Mouse (Mus musculus) limb, embryonic 11.5 days (tissue): ENCODE data around the gene Galns. TPM values are rescaled to one million over a fixed set of nuclear protein-coding genes. Genes with fewer than 3 reads are reported as not detected.
"Not testable (repeated sequence)": the region's sequence is repeated elsewhere in the genome, so short reads cannot be mapped to it uniquely, and the experiment has no call there.

Experiments used
- ATAC-seq: fragments of 200-750 bp; cut with Nextera tagmentation; 2 replicates; pipeline ENCODE4 v1.8.0; 2017; ENCODE audit warnings: low read depth; ENCODE audit not compliant: insufficient number of reproducible peaks, low FRiP score, low TSS enrichment
- DNase-seq: peaks from one replicate; pipeline ENCODE4 v3.0.0-alpha.2; 2015; ENCODE audit warnings: low spot score
- H3K27ac ChIP-seq: fragments of 300-500 bp; sonication (generic); replicated peaks from 2 replicates; pipeline ENCODE4 v1.5.1; 2014; ENCODE audit warnings: low read depth, mild to moderate bottlenecking, low read length
- H3K27me3 ChIP-seq: fragments of 300-500 bp; sonication (generic); 2 replicates; pipeline ENCODE4 v1.6.1; 2014; ENCODE audit warnings: mild to moderate bottlenecking, low read length, mixed read lengths; ENCODE audit not compliant: control insufficient read depth, insufficient read depth
- H3K36me3 ChIP-seq: fragments of 300-500 bp; sonication (generic); 2 replicates; pipeline ENCODE4 v1.6.1; 2014; ENCODE audit warnings: mild to moderate bottlenecking, low read length, moderate library complexity, mixed read lengths; ENCODE audit not compliant: control insufficient read depth, insufficient read depth
- H3K4me1 ChIP-seq: fragments of 300-500 bp; sonication (generic); 2 replicates; pipeline ENCODE4 v1.6.1; 2014; ENCODE audit warnings: low read length, mixed read lengths; ENCODE audit not compliant: control insufficient read depth, insufficient read depth
- H3K4me2 ChIP-seq: fragments of 300-500 bp; sonication (generic); 2 replicates; pipeline ENCODE4 v1.6.1; 2014; ENCODE audit warnings: low read depth, mild to moderate bottlenecking, moderate library complexity; ENCODE audit not compliant: severe bottlenecking
- H3K4me3 ChIP-seq: fragments of 300-500 bp; sonication (generic); 2 replicates; pipeline ENCODE4 v1.5.1; 2014; ENCODE audit warnings: low read depth, low read length
- H3K9ac ChIP-seq: fragments of 300-500 bp; sonication (generic); 2 replicates; pipeline ENCODE4 v1.6.1; 2014; ENCODE audit warnings: mild to moderate bottlenecking, low read length
- H3K9me3 ChIP-seq: fragments of 300-500 bp; sonication (generic); 2 replicates; pipeline ENCODE4 v1.6.1; 2016; ENCODE audit warnings: low read length; ENCODE audit not compliant: control insufficient read depth
- WGBS: fragments of 180-500 bp; shearing (Covaris S2); extraction: QIAGEN DNeasy Blood & Tissue Kit; methylation state at CpG from one replicate; pipeline ENCODE4 v1.1.7; 2014; 5-methylcytosine and 5-hydroxymethylcytosine counted together
- polyA plus RNA-seq: library from polyadenylated mRNA; unstranded; fragments of >200 nt; fragmentation: Nextera tagmentation; extraction: Ambion mirVana; gene quantifications from 2 replicates; pipeline ENCODE4 v1.2.1, GENCODE M21; 2014

The Galns gene
- polyA plus RNA-seq, 1 experiment from 2014 or later: 5.2 TPM

DNA sequence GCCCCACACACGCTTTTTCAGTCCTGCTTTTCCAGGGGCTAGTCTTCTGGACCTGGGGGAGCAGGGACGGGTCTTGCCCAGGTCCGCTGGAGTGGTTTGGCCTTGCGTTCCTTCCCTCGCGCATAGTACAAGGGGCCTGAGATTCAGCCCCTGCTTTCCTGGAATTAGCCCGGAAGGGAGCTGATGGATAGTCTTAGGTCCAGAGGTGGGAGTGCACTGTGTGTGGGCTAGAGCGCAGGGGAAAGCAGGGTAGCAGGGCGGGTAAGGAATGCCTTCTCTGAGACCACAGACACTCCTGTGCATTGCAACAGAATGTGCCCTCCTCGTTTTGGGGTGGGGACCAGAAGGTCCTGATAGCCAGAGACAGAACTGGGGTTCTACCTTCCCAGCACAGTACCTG lies 34.1 kb downstream of the Galns start:
- Histone ChIP-seq H3K9me3 (no peaks in the 10 kb centered on the region), H3K4me2 (peak overlapping the region; percentile 90; the same call in 1 of the 2 replicates), H3K4me1 (peaks cover 37% of the 10 kb centered on the region), H3K27me3 (no peaks in the 10 kb centered on the region), H3K4me3 (no peak overlapping the region), H3K36me3 (peaks cover 8% of the 10 kb centered on the region; the same call in 1 of the 2 replicates), H3K9ac (0 out of 2 replicates have a peak overlapping the region, but pooled peaks have one; percentile 35), H3K27ac (peak overlapping the region; percentile 77)
- DNase-seq (no peak), ATAC-seq (no peak)
- 39% methylated on average over 10 of the region's 10 CpGs for WGBS

DNA sequence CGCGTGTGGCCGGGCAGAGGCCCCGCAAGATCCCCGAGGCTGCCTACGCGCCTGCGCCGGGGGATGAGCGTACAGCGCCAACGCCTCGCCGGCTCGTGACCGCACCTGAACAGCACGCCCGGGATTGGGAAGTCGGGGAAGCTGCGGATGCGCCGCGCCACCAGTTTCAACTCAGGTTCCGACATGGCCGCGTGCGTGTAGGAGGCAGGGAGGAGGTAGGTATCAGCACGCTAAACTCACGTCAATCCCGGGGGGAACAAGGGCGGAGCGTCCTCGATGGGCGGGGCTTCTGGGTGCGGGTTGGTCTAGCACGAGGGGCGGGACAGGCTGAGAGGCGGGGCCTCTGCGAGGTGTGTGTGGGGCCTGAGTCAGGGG lies 34.6 kb downstream of the Galns start, which contains the start of gene Aprt:
TSS of gene Aprt (minus strand) at position 262 of the 375 bp plus-strand sequence.
- under 1% methylated on average over 39 of the region's 39 CpGs for WGBS
- H3K36me3 ChIP-seq: peaks cover 12% of the 10 kb centered on the region; the same call in 1 of the 2 replicates
- DNase-seq (peak; percentile 98), ATAC-seq (peak; percentile 88)
- no peaks in the 10 kb centered on the region for H3K9me3 ChIP-seq
- H3K27me3 ChIP-seq: no peaks in the 10 kb centered on the region
- peak within 1 kb of the TSS; percentile 53 for H3K4me3 ChIP-seq
- H3K4me1 ChIP-seq: peaks cover 37% of the 10 kb centered on the region
- peak within 1 kb of the TSS; percentile 74 for H3K9ac ChIP-seq
- peak within 1 kb of the TSS; percentile 77 for H3K27ac ChIP-seq
- peak within 1 kb of the TSS; percentile 90 for H3K4me2 ChIP-seq

DNA sequence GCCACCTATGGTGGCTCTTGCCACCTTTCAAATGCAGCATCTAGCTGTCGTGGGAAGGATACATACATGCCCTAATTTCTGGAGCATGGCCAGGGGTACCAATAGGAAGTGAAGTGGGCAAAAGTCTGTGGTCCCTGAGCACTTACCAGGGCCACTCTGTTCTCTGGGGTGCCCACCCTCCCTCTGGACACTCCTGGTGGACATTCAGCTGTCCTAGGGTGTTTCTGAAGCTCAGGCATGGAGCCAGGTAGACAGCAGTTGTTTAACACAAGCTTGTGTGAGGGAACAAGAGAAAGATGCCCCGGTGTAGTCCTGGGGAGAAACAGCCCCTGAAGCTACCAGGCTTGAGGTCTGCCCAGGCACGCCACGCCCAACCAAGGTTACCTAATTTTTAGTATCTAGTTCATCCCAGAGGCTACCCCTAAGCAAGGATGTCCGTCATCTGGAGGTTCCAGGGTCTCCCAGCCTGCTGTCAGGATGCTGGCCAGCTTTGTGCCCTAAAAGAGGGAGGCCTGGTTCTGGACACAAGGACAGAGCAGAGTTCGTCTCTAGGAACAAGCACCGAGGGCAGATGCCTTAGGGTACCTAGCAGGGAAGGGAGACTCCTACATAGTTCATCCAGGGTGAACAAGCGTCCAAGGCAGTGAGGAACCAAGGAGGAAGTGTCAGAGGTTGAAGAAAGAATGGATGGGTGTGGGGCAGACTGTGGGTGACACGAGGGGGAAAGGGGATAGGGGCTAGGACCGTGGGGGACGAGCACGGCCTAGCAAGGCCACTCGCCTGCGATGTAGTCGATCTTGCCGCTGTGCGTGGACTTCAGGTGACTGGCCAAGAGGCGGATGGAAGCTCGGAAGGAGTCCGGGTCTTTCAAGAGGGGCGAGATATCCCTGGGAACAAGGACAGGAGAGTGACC lies 35.3 kb downstream of the Galns start:
- Histone ChIP-seq H3K27me3 (no peaks in the 10 kb centered on the region), H3K27ac (peak overlapping the region; percentile 55; the same call in 1 of the 2 replicates), H3K9ac (peak overlapping the region; percentile 74), H3K4me2 (peak overlapping the region; percentile 90), H3K36me3 (peaks cover 16% of the 10 kb centered on the region; the same call in 1 of the 2 replicates), H3K4me1 (peaks cover 37% of the 10 kb centered on the region), H3K9me3 (no peaks in the 10 kb centered on the region), H3K4me3 (peak overlapping the region; percentile 53)
- DNase-seq: no peak
- ATAC-seq: no peak
- 20% methylated on average over 21 of the region's 21 CpGs for WGBS

DNA sequence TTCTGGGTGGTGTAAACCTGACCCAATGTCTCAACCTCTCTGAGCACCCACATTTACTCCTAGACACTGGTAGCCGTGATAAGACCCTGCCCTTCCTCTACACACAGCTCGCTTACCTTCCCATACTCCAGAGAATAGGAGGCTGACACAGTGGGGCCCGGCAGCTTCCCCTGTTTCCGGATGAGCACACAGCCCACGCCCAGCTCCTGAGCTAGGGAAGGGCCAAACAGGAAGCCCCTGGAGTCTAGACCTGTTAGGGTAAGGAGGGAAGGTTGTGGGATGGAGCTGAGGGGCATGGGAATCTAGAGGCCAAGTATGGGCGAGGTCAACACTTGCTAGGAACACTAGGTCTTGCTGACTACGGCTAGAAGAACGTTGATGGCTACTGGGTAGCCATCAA lies 36.0 kb downstream of the Galns start:
- Histone ChIP-seq H3K27me3 (no peaks in the 10 kb centered on the region), H3K4me3 (no peak overlapping the region; the same call in 1 of the 2 replicates), H3K36me3 (peaks cover 23% of the 10 kb centered on the region), H3K9ac (no peak overlapping the region), H3K4me1 (peaks cover 37% of the 10 kb centered on the region), H3K9me3 (no peaks in the 10 kb centered on the region), H3K4me2 (0 out of 2 replicates have a peak overlapping the region, but pooled peaks have one; percentile 90), H3K27ac (no peak overlapping the region)
- 83% methylated on average over 8 of the region's 8 CpGs for WGBS
- DNase-seq (no peak), ATAC-seq (no peak)

DNA sequence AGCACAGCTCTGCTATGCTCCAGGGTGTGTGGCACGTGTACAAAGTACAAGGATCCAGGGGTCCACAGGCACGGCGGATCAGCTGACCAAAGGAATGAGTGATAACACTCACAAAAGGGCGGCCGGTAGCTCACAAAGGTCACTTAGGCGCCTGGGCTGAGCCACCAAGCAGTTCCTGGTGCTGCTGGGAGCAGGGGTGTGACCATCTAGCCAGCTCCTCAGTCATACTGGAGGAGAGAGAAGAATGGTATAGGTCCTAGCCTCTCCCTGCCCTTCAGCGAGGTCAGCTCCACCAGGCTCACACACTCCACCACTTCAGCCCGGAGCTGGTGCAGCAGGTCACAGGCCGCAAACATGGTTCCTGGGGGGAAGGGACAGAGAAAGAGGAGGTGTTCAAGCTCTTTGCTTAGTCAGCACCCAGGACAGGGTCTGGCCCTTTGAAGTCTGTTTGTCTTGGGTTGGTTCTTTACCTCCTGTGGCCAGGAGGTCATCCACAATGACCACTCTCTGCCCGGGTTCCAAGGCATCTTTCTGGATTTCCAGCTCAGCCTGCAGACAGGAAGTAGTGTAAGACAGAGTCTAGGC lies 36.5 kb downstream of the Galns start:
- ATAC-seq (no peak), DNase-seq (no peak)
- 40% methylated on average over 10 of the region's 10 CpGs for WGBS
- Histone ChIP-seq H3K4me1 (peaks cover 35% of the 10 kb centered on the region), H3K27ac (no peak overlapping the region), H3K9me3 (no peaks in the 10 kb centered on the region), H3K27me3 (no peaks in the 10 kb centered on the region), H3K4me2 (no peak overlapping the region), H3K36me3 (peaks cover 28% of the 10 kb centered on the region), H3K9ac (no peak overlapping the region), H3K4me3 (no peak overlapping the region)

DNA sequence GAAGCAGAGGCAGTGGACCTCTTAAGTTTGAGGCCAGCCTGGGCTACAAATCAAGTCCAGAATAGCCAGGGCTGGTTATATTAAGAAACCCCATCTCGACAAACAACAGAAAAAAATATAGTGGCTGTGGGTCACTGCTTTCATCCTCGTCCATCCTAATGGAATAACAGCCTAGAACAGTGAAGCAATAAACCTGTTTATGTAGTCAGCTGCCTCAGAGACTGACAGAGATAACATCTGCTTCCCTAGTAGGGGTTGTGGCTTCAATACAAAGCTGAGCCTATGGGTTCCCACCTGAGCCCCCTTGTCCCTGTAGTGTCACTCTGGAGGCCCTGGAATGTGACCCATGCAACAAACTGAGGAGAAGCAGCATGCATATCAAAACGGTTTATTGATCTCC lies 37.0 kb downstream of the Galns start:
- H3K36me3 ChIP-seq: peaks cover 32% of the 10 kb centered on the region
- no peaks in the 10 kb centered on the region for H3K9me3 ChIP-seq
- H3K4me1 ChIP-seq: peaks cover 34% of the 10 kb centered on the region
- H3K27me3 ChIP-seq: no peaks in the 10 kb centered on the region
- no peak for DNase-seq
- WGBS: 50% methylated on average over 3 of the region's 3 CpGs
- H3K4me3 ChIP-seq: no peak overlapping the region
- H3K4me2 ChIP-seq: no peak overlapping the region
- H3K27ac ChIP-seq: no peak overlapping the region
- H3K9ac ChIP-seq: no peak overlapping the region
- ATAC-seq: no peak

DNA sequence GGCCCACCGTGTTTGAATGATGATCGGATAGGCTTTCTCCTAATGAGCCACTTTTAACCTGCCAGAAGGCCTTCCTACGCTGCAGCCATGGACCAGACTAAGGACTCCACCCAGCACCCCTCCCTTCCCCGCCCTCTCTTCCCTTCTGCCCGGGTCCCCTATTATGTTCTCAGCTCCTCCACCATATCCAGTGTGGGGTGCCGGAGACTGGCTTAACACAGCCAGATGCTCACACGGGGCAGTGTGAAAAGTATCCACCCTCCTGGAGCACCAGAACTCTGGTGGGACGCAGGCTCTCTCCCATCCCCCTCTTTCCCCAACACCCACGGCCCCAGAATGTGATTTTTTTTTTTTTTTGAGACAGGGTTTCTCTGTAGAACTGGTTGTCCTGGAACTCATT lies 37.7 kb downstream of the Galns start:
- H3K27me3 ChIP-seq: no peaks in the 10 kb centered on the region
- no peak overlapping the region for H3K4me3 ChIP-seq
- peaks cover 33% of the 10 kb centered on the region for H3K36me3 ChIP-seq
- no peak for ATAC-seq
- H3K9me3 ChIP-seq: no peaks in the 10 kb centered on the region
- no peak overlapping the region for H3K4me2 ChIP-seq
- H3K9ac ChIP-seq: no peak overlapping the region
- H3K4me1 ChIP-seq: peaks cover 32% of the 10 kb centered on the region
- WGBS: 65% methylated on average over 9 of the region's 9 CpGs
- no peak overlapping the region for H3K27ac ChIP-seq
- no peak for DNase-seq

DNA sequence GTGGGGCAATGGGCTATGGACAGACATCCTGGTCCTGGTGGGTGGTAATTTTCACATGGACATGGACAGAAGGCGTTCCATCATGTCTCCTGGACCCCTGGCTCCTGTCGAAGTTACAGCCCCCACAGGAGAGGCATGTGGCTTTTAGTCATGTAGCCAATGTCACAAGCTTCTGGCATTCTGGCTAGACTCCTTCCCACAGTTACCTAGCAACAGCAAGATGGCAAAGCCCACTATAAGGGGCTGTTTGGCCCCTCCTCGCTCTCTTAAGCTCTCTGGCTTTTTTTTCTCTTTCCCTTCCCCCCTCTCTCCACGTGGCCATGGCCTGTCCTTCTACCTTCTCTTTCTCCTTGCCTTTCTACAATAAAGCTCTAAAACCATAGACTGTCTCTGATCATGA lies 38.1 kb downstream of the Galns start:
- not testable (repeated sequence) for H3K27me3 ChIP-seq, DNase-seq, H3K27ac ChIP-seq, H3K9me3 ChIP-seq, H3K4me3 ChIP-seq, H3K9ac ChIP-seq, H3K4me2 ChIP-seq, ATAC-seq
- WGBS: 50% methylated on average over 4 of the region's 4 CpGs
- Histone ChIP-seq H3K36me3 (peaks cover 33% of the 10 kb centered on the region), H3K4me1 (peaks cover 32% of the 10 kb centered on the region)
